Mouse (Mus musculus): Measurements from ENCODE around the gene Ttc7b. TPM values are rescaled to one million over a fixed set of nuclear protein-coding genes. Genes with fewer than 3 reads are reported as not detected.

The Ttc7b gene
- polyA plus RNA-seq (2015; fragmentation: Nextera tagmentation; extraction: Ambion mirVana), result 1.1 and 1.2 TPM in 2 replicates

GRCm38 (mm10) chr12:100520794-100521186 lies at the start of gene Ttc7b:
TSS of gene Ttc7b (minus strand) at chr12:100520826.
- peak; percentile 79 for ATAC-seq (ENCODE audit: low read depth)
- H3K9ac ChIP-seq, result peak within 1 kb of the TSS; percentile 77
- H3K36me3 ChIP-seq, result no peaks in the 10 kb centered on the region
- H3K4me3 ChIP-seq (replicated peaks), result peak within 1 kb of the TSS; percentile 68
- H3K4me2 ChIP-seq, result peak within 1 kb of the TSS; percentile 82
- no peak for DNase-seq
- peaks cover 37% of the 10 kb centered on the region for H3K4me1 ChIP-seq (replicated peaks)
- H3K9me3 ChIP-seq (replicated peaks), result no peaks in the 10 kb centered on the region
- H3K27ac ChIP-seq, result no peak within 1 kb of the TSS; the same call in 1 of the 2 replicates
- peaks cover 30% of the 10 kb centered on the region for H3K27me3 ChIP-seq
- 2% methylated on average over 42 of the region's 42 CpGs for WGBS (ENCODE audit: insufficient replicate concordance)

GRCm38 (mm10) chr12:100568831-100569230 lies 48.2 kb upstream of the Ttc7b start:
- DNase-seq, result no peak
- Histone ChIP-seq H3K36me3 (no peaks in the 10 kb centered on the region), H3K27me3 (no peaks in the 10 kb centered on the region), H3K27ac (no peak overlapping the region), H3K9me3 (replicated peaks) (no peaks in the 10 kb centered on the region), H3K4me1 (replicated peaks) (no peaks in the 10 kb centered on the region), H3K4me3 (replicated peaks) (no peak overlapping the region), H3K9ac (no peak overlapping the region), H3K4me2 (no peak overlapping the region)
- WGBS (ENCODE audit: insufficient replicate concordance), result 71% methylated on average over 7 of the region's 7 CpGs
- ATAC-seq (ENCODE audit: low read depth), result no peak

- no peak overlapping the region for H3K27ac ChIP-seq
- no peaks in the 10 kb centered on the region for H3K27me3 ChIP-seq
- DNase-seq (no peak), ATAC-seq (ENCODE audit: low read depth) (no peak)
- no peak overlapping the region for H3K4me3 ChIP-seq (replicated peaks)
- WGBS (ENCODE audit: insufficient replicate concordance), result 45% methylated on average over 6 of the region's 6 CpGs
- no peaks in the 10 kb centered on the region for H3K36me3 ChIP-seq
- H3K9me3 ChIP-seq (replicated peaks), result no peaks in the 10 kb centered on the region
- H3K4me2 ChIP-seq, result no peak overlapping the region
- no peak overlapping the region for H3K9ac ChIP-seq
- H3K4me1 ChIP-seq (replicated peaks), result no peaks in the 10 kb centered on the region
Measured at GRCm38 (mm10) chr12:100568105-100568504, 47.5 kb upstream of the Ttc7b start.

GRCm38 (mm10) chr12:100567627-100568026 lies 47.0 kb upstream of the Ttc7b start:
- no peak overlapping the region for H3K4me2 ChIP-seq
- no peaks in the 10 kb centered on the region for H3K27me3 ChIP-seq
- no peak for ATAC-seq (ENCODE audit: low read depth)
- no peaks in the 10 kb centered on the region for H3K36me3 ChIP-seq
- no peak overlapping the region for H3K4me3 ChIP-seq (replicated peaks)
- DNase-seq, result no peak
- H3K9ac ChIP-seq, result no peak overlapping the region
- no peak overlapping the region for H3K27ac ChIP-seq
- 52% methylated on average over 3 of the region's 3 CpGs for WGBS (ENCODE audit: insufficient replicate concordance)
- H3K9me3 ChIP-seq (replicated peaks), result no peaks in the 10 kb centered on the region
- H3K4me1 ChIP-seq (replicated peaks), result no peaks in the 10 kb centered on the region

- Histone ChIP-seq H3K27me3 (no peaks in the 10 kb centered on the region), H3K27ac (no peak overlapping the region), H3K4me1 (replicated peaks) (no peaks in the 10 kb centered on the region), H3K9me3 (replicated peaks) (no peaks in the 10 kb centered on the region), H3K36me3 (no peaks in the 10 kb centered on the region), H3K9ac (no peak overlapping the region), H3K4me3 (replicated peaks) (no peak overlapping the region), H3K4me2 (no peak overlapping the region)
- DNase-seq (no peak), ATAC-seq (ENCODE audit: low read depth) (no peak)
- WGBS (ENCODE audit: insufficient replicate concordance), result 76% methylated on average over 6 of the region's 6 CpGs
Measured at GRCm38 (mm10) chr12:100553675-100554074, 33.0 kb upstream of the Ttc7b start.

- H3K4me3 ChIP-seq (replicated peaks), result no peak overlapping the region
- no peak overlapping the region for H3K4me2 ChIP-seq
- no peaks in the 10 kb centered on the region for H3K27me3 ChIP-seq
- H3K9ac ChIP-seq, result no peak overlapping the region
- H3K9me3 ChIP-seq (replicated peaks), result no peaks in the 10 kb centered on the region
- H3K27ac ChIP-seq, result no peak overlapping the region
- no peaks in the 10 kb centered on the region for H3K36me3 ChIP-seq
- no peak for ATAC-seq (ENCODE audit: low read depth)
- no peak for DNase-seq
- no peaks in the 10 kb centered on the region for H3K4me1 ChIP-seq (replicated peaks)
- 68% methylated on average over 1 of the region's 1 CpGs for WGBS (ENCODE audit: insufficient replicate concordance)
Measured at GRCm38 (mm10) chr12:100551972-100552371, 31.3 kb upstream of the Ttc7b start.

- Histone ChIP-seq H3K4me2 (no peak overlapping the region), H3K4me1 (replicated peaks) (no peaks in the 10 kb centered on the region), H3K27ac (no peak overlapping the region), H3K4me3 (replicated peaks) (no peak overlapping the region), H3K36me3 (no peaks in the 10 kb centered on the region), H3K9me3 (replicated peaks) (no peaks in the 10 kb centered on the region), H3K27me3 (no peaks in the 10 kb centered on the region), H3K9ac (no peak overlapping the region)
- WGBS (ENCODE audit: insufficient replicate concordance), result 62% methylated on average over 4 of the region's 4 CpGs
- no peak for ATAC-seq (ENCODE audit: low read depth)
- DNase-seq, result no peak
Measured at GRCm38 (mm10) chr12:100544194-100544567, 23.6 kb upstream of the Ttc7b start.

- Histone ChIP-seq H3K27me3 (no peaks in the 10 kb centered on the region), H3K4me3 (replicated peaks) (no peak overlapping the region), H3K36me3 (no peaks in the 10 kb centered on the region), H3K9ac (no peak overlapping the region), H3K4me2 (no peak overlapping the region), H3K27ac (no peak overlapping the region), H3K9me3 (replicated peaks) (no peaks in the 10 kb centered on the region), H3K4me1 (replicated peaks) (no peaks in the 10 kb centered on the region)
- DNase-seq (no peak), ATAC-seq (ENCODE audit: low read depth) (no peak)
- 59% methylated on average over 6 of the region's 6 CpGs for WGBS (ENCODE audit: insufficient replicate concordance)
Measured at GRCm38 (mm10) chr12:100543437-100544193, 23.0 kb upstream of the Ttc7b start.

- DNase-seq (no peak), ATAC-seq (ENCODE audit: low read depth) (no peak)
- 67% methylated on average over 6 of the region's 6 CpGs for WGBS (ENCODE audit: insufficient replicate concordance)
- Histone ChIP-seq H3K4me2 (no peak overlapping the region), H3K4me1 (replicated peaks) (no peaks in the 10 kb centered on the region), H3K27ac (no peak overlapping the region), H3K27me3 (no peaks in the 10 kb centered on the region), H3K9me3 (replicated peaks) (no peaks in the 10 kb centered on the region), H3K4me3 (replicated peaks) (no peak overlapping the region), H3K9ac (no peak overlapping the region), H3K36me3 (no peaks in the 10 kb centered on the region)
Measured at GRCm38 (mm10) chr12:100542494-100542893, 21.9 kb upstream of the Ttc7b start.

GRCm38 (mm10) chr12:100542076-100542475 lies 21.4 kb upstream of the Ttc7b start:
- Histone ChIP-seq H3K36me3 (no peaks in the 10 kb centered on the region), H3K4me3 (replicated peaks) (no peak overlapping the region), H3K27me3 (no peaks in the 10 kb centered on the region), H3K27ac (no peak overlapping the region), H3K9ac (no peak overlapping the region), H3K4me1 (replicated peaks) (no peaks in the 10 kb centered on the region), H3K9me3 (replicated peaks) (no peaks in the 10 kb centered on the region), H3K4me2 (no peak overlapping the region)
- DNase-seq (no peak), ATAC-seq (ENCODE audit: low read depth) (no peak)
- WGBS (ENCODE audit: insufficient replicate concordance), result 20% methylated on average over 3 of the region's 3 CpGs

GRCm38 (mm10) chr12:100539158-100539714 lies 18.6 kb upstream of the Ttc7b start:
- 27% methylated on average over 9 of the region's 9 CpGs for WGBS (ENCODE audit: insufficient replicate concordance)
- no peak for ATAC-seq (ENCODE audit: low read depth)
- no peaks in the 10 kb centered on the region for H3K4me1 ChIP-seq (replicated peaks)

More at GRCm38 (mm10) chr12:100539158-100539714, 18.6 kb upstream of the Ttc7b start:
- Histone ChIP-seq H3K4me2 (no peak overlapping the region), H3K9me3 (replicated peaks) (no peaks in the 10 kb centered on the region), H3K27ac (no peak overlapping the region), H3K4me3 (replicated peaks) (no peak overlapping the region), H3K27me3 (no peaks in the 10 kb centered on the region), H3K36me3 (no peaks in the 10 kb centered on the region), H3K9ac (no peak overlapping the region)
- no peak for DNase-seq
